Mouse (Mus musculus) gastrocnemius, postnatal 14 days (tissue): ENCODE data around the gene Gm11127. TPM values are rescaled to one million over a fixed set of nuclear protein-coding genes. Genes with fewer than 3 reads are reported as not detected.

Experiments used
- DNase-seq: peaks from one replicate; pipeline ENCODE4 v3.0.0; 2021; ENCODE audit warnings: mixed read lengths
- intact Hi-C: fragments of 180-260 bp; cut with DNase I; formaldehyde crosslinking; loops from one replicate; pipeline ENCODE4 v1.15.1; 2025; ENCODE audit warnings: low total_unique reads
- total RNA-seq, 2 experiments: library from RNA; stranded (reverse); gene quantifications; 2 replicates each; pipeline ENCODE4 v1.2.3; 2021

The Gm11127 gene
- total RNA-seq, 2 experiments from 2014 or later, result 0.92 to 1.0 TPM

DNA sequence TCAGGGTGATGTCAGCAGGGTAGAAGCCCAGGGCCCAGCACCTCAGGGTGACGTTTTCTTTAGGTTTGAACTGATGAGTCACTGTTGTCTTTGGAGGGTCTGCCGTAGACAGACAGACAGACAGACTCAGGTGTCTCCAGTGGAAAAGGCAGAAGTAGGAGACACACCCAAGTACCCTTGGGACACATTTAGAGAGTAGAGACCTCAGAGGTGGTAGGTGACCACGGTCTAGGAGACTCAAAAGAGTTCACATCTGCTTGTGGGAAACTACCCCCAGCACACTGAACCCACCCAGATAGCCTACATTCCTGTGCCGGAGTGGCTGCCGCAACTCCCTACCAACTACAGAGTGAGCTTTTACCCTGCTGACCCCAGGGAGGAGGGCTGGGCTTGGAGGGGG is 43.2 kb downstream of the Gm11127 start:
- intact Hi-C loops, result no loop called here
- DNase-seq, result no peak

Other genes starting within 250 kb of the Gm11127 start
- 1 to 10 TPM; 4.6 to 5.4 TPM for gene Ier3, start 236.7 kb downstream of the Gm11127 start, total RNA-seq
- gene Flot1, start 235.1 kb downstream of the Gm11127 start, total RNA-seq, result 10 to 100 TPM; 39.2 to 40.3 TPM
- gene Tubb5, start 220.1 kb downstream of the Gm11127 start, total RNA-seq, result 100 to 1,000 TPM in 1 of 2 experiments, 10 to 100 TPM in 1; 95.6 to 123 TPM
- 1 to 10 TPM; 5.4 to 6.9 TPM for gene Mdc1, start 216.9 kb downstream of the Gm11127 start, total RNA-seq
- gene Nrm, start 197.1 kb downstream of the Gm11127 start, total RNA-seq, result 1 to 10 TPM; 4.8 TPM
- 10 to 100 TPM; 13.4 to 13.7 TPM for gene Ppp1r18, start 192.8 kb downstream of the Gm11127 start, total RNA-seq
- gene Dhx16, start 178.6 kb downstream of the Gm11127 start, total RNA-seq, result 10 to 100 TPM; 10.5 to 11.9 TPM
- gene 2310061I04Rik, start 160.9 kb downstream of the Gm11127 start, total RNA-seq, result 10 to 100 TPM; 55.3 to 65.1 TPM
- gene Atat1, start 148.3 kb downstream of the Gm11127 start, total RNA-seq, result 1 to 10 TPM; 3.5 to 4.3 TPM
- 10 to 100 TPM; 51.6 to 51.9 TPM for gene Mrps18b, start 142.0 kb downstream of the Gm11127 start, total RNA-seq
- gene Ppp1r10, start 141.9 kb downstream of the Gm11127 start, total RNA-seq, result 10 to 100 TPM; 26.0 to 28.3 TPM
- 10 to 100 TPM; 64.1 to 66.7 TPM for gene Abcf1, start 88.6 kb downstream of the Gm11127 start, total RNA-seq
- gene Gnl1, start 78.5 kb downstream of the Gm11127 start, total RNA-seq, result 10 to 100 TPM; 16.3 to 19.0 TPM
- 1 to 10 TPM; 4.2 to 5.0 TPM for gene Prr3, start 78.1 kb downstream of the Gm11127 start, total RNA-seq
- under 1 TPM; 0.62 to 0.93 TPM for gene H2-T24, start 37.8 kb downstream of the Gm11127 start, total RNA-seq
- gene H2-T23, start 25.5 kb downstream of the Gm11127 start, total RNA-seq, result 1 to 10 TPM; 6.4 to 7.7 TPM
- gene H2-T22, start 15.6 kb downstream of the Gm11127 start, total RNA-seq, result 1 to 10 TPM; 5.7 to 6.3 TPM
- gene Gm6034, start 15.4 kb downstream of the Gm11127 start, total RNA-seq, result not detected
- not detected for gene Gm19684, start 63.3 kb upstream of the Gm11127 start, total RNA-seq
- gene Gm7030, start 71.1 kb upstream of the Gm11127 start, total RNA-seq, result not detected
- not detected for gene Gm8909, start 110.2 kb upstream of the Gm11127 start, total RNA-seq
- gene H2-T3, start 131.9 kb upstream of the Gm11127 start, total RNA-seq, result not detected
- gene Rpp21, start 199.7 kb upstream of the Gm11127 start, total RNA-seq, result 10 to 100 TPM; 22.5 to 23.4 TPM
- gene Trim39, start 213.9 kb upstream of the Gm11127 start, total RNA-seq, result 1 to 10 TPM; 3.1 to 4.1 TPM
- not detected for gene H2-M10.2, start 228.1 kb upstream of the Gm11127 start, total RNA-seq